Comparison of ENCODE assay signal across 15 mouse cellular contexts in genomic region chr3:83025475-83026301, GRCm38 (mm10). TPM values are rescaled to one million over a fixed set of nuclear protein-coding genes. Genes with fewer than 3 reads are reported as not detected.
DNase-seq lines count a peak whose midpoint lies in the region; ATAC-seq and TF ChIP-seq lines count a peak whose summit lies in the region.
"Had no signal": no experiment of that assay in that cellular context is flagged by ENCODE, and none has a peak within 500 bp of the region (broad histone marks: within the 10 kb centered on the region; RNA-seq: fewer than 3 reads in every experiment).

TSS of gene Fga (plus strand) at chr3:83026076.

- no peak within 1 kb of the TSS for H3K9ac ChIP-seq in midbrain, embryonic 11.5 days (ENCODE audit: low read length)
- H3K9ac ChIP-seq in kidney, embryonic 15.5 days: no peak within 1 kb of the TSS
- H3K9ac ChIP-seq in liver, embryonic 11.5 days (ENCODE audit: low read depth, low read length): peak within 1 kb of the TSS; percentile 34; the same call in 1 of the 2 replicates
- H3K9ac ChIP-seq: heart, embryonic 15.5 days; hindbrain, embryonic 14.5 days; neural tube, embryonic 12.5 days had no signal

- ATAC-seq in midbrain, embryonic 11.5 days (ENCODE audit: low FRiP score): no peak
- peak; percentile 79 for ATAC-seq in kidney, embryonic 15.5 days (replicated peaks; ENCODE audit: low FRiP score)
- peak; percentile 70 for ATAC-seq in liver, embryonic 11.5 days (replicated peaks; ENCODE audit: low FRiP score)
- ATAC-seq: midbrain, embryonic 16.5 days had no signal

- DNase-seq in midbrain, embryonic 11.5 days (ENCODE audit: low spot score, missing footprints): peak; percentile 73
- DNase-seq in midbrain, embryonic 10.5 days (ENCODE audit: low spot score): no peak
- DNase-seq in liver, embryonic 11.5 days (ENCODE audit: low spot score): no peak
- no peak for DNase-seq in urinary bladder, postnatal 10 days (ENCODE audit: low spot score)
- no peak for DNase-seq in gastrocnemius, adult 2 months
- DNase-seq in cerebellum, adult 9-11 months: no peak
- DNase-seq: cerebellum, adult 11 months; lung, adult 2 months had no signal

- no peaks in the 10 kb centered on the region for H3K9me3 ChIP-seq in midbrain, embryonic 11.5 days (ENCODE audit: control insufficient read depth, low read length)
- no peaks in the 10 kb centered on the region for H3K9me3 ChIP-seq in midbrain, embryonic 10.5 days (replicated peaks)
- no peaks in the 10 kb centered on the region for H3K9me3 ChIP-seq in kidney, embryonic 15.5 days (replicated peaks)
- no peaks in the 10 kb centered on the region for H3K9me3 ChIP-seq in liver, embryonic 11.5 days (ENCODE audit: control insufficient read depth, low read length)
- H3K9me3 ChIP-seq: heart, embryonic 15.5 days; neural tube, embryonic 12.5 days had no signal

- H3K27ac ChIP-seq in midbrain, embryonic 11.5 days (ENCODE audit: low read depth, low read length): no peak within 1 kb of the TSS
- no peak within 1 kb of the TSS for H3K27ac ChIP-seq in midbrain, embryonic 10.5 days (replicated peaks)
- 0 out of 2 replicates have a peak within 1 kb of the TSS, but pooled peaks have one; percentile 22 for H3K27ac ChIP-seq in kidney, embryonic 15.5 days
- H3K27ac ChIP-seq in liver, embryonic 11.5 days (ENCODE audit: low read depth, low read length): no peak within 1 kb of the TSS; the same call in 1 of the 2 replicates
- no peak within 1 kb of the TSS for H3K27ac ChIP-seq in gastrocnemius, adult 2 months
- H3K27ac ChIP-seq: heart, embryonic 15.5 days; hindbrain, embryonic 14.5 days; neural tube, embryonic 12.5 days had no signal

- no peaks in the 10 kb centered on the region for H3K36me3 ChIP-seq in midbrain, embryonic 11.5 days (ENCODE audit: control insufficient read depth, insufficient read depth, low read length)
- no peaks in the 10 kb centered on the region for H3K36me3 ChIP-seq in midbrain, embryonic 10.5 days
- no peaks in the 10 kb centered on the region for H3K36me3 ChIP-seq in kidney, embryonic 15.5 days
- H3K36me3 ChIP-seq in liver, embryonic 11.5 days (ENCODE audit: control insufficient read depth, insufficient read depth, low read length): no peaks in the 10 kb centered on the region
- H3K36me3 ChIP-seq: heart, embryonic 15.5 days; neural tube, embryonic 12.5 days had no signal

- TF ChIP-seq CTCF in gastrocnemius, adult 2 months (IDR thresholded peaks at IDR 0.05): no peak

- H3K4me3 ChIP-seq in midbrain, embryonic 11.5 days (ENCODE audit: low read depth, low read length): no peak within 1 kb of the TSS
- H3K4me3 ChIP-seq in midbrain, embryonic 10.5 days: no peak within 1 kb of the TSS
- no peak within 1 kb of the TSS for H3K4me3 ChIP-seq in kidney, embryonic 15.5 days (replicated peaks)
- H3K4me3 ChIP-seq in liver, embryonic 11.5 days (ENCODE audit: low read depth, low read length): peak within 1 kb of the TSS; percentile 38
- no peak within 1 kb of the TSS for H3K4me3 ChIP-seq in gastrocnemius, adult 2 months
- H3K4me3 ChIP-seq: heart, embryonic 15.5 days; neural tube, embryonic 12.5 days had no signal

- H3K4me1 ChIP-seq in midbrain, embryonic 11.5 days (ENCODE audit: control insufficient read depth, insufficient read depth, low read length): no peaks in the 10 kb centered on the region
- H3K4me1 ChIP-seq in midbrain, embryonic 10.5 days: 0 out of 2 replicates have a peak, but pooled peaks cover 3% of the 10 kb centered on the region
- H3K4me1 ChIP-seq in kidney, embryonic 15.5 days: 0 out of 2 replicates have a peak, but pooled peaks cover 2% of the 10 kb centered on the region
- no peaks in the 10 kb centered on the region for H3K4me1 ChIP-seq in liver, embryonic 11.5 days (replicated peaks; ENCODE audit: control insufficient read depth, insufficient read depth, low read length)
- H3K4me1 ChIP-seq: heart, embryonic 15.5 days; neural tube, embryonic 12.5 days had no signal

- no peak within 1 kb of the TSS for H3K4me2 ChIP-seq in midbrain, embryonic 11.5 days
- H3K4me2 ChIP-seq in kidney, embryonic 15.5 days: no peak within 1 kb of the TSS
- peak within 1 kb of the TSS; percentile 43; the same call in 1 of the 2 replicates for H3K4me2 ChIP-seq in liver, embryonic 11.5 days
- H3K4me2 ChIP-seq: heart, embryonic 15.5 days; hindbrain, embryonic 14.5 days; neural tube, embryonic 12.5 days had no signal

- 80% methylated on average over 9 of the region's 9 CpGs for WGBS in midbrain, embryonic 11.5 days
- WGBS in midbrain, embryonic 10.5 days: 82% methylated on average over 9 of the region's 9 CpGs
- 78% methylated on average over 9 of the region's 9 CpGs for WGBS in kidney, embryonic 15.5 days
- 64% methylated on average over 9 of the region's 9 CpGs for WGBS in liver, embryonic 11.5 days

- H3K27me3 ChIP-seq in midbrain, embryonic 11.5 days (ENCODE audit: control insufficient read depth, insufficient read depth, low read length): no peaks in the 10 kb centered on the region
- no peaks in the 10 kb centered on the region for H3K27me3 ChIP-seq in midbrain, embryonic 10.5 days (ENCODE audit: low read depth, poor library complexity, severe bottlenecking)
- no peaks in the 10 kb centered on the region for H3K27me3 ChIP-seq in kidney, embryonic 15.5 days
- no peaks in the 10 kb centered on the region for H3K27me3 ChIP-seq in liver, embryonic 11.5 days (replicated peaks; ENCODE audit: control insufficient read depth, insufficient read depth, low read length)
- H3K27me3 ChIP-seq: heart, embryonic 15.5 days; neural tube, embryonic 12.5 days had no signal

- intact Hi-C loops in gastrocnemius, adult 2 months (cut with DNase I): no loop called here

RNA-seq across cellular contexts. Expression of gene Fga, which starts in this region (rescaled TPM):
- polyA plus RNA-seq in midbrain, embryonic 11.5 days (2014; fragmentation: Nextera tagmentation; extraction: Ambion mirVana): not detected in 2 replicates
- polyA plus RNA-seq in midbrain, embryonic 10.5 days (2016; fragmentation: Nextera tagmentation; extraction: Ambion mirVana): not detected in 2 replicates
- polyA plus RNA-seq in kidney, embryonic 15.5 days (2015; fragmentation: Nextera tagmentation; extraction: Ambion mirVana): 5.5 and 12.2 TPM in 2 replicates
- 161 and 182 TPM in 2 replicates for polyA plus RNA-seq in liver, embryonic 11.5 days (2014; fragmentation: Nextera tagmentation; extraction: Ambion mirVana)
- total RNA-seq in gastrocnemius, adult 2 months (2021): not detected
- total RNA-seq: left cerebral cortex, postnatal 25 days; MEL had no signal
- polyA plus RNA-seq: hindbrain, embryonic 14.5 days; midbrain, embryonic 16.5 days had no signal

Comparison
In these comparisons a context has a peak if more than half of its experiments do, and no peak if none do; other contexts are left out.
1. Peak in DNase-seq in midbrain, embryonic 11.5 days; RNA of the gene not detected or under 1 TPM.